In genomic region chr7:34233909-34234609, GRCm38 (mm10) we compare ENCODE assay signal across 1 mouse cellular context.
TF ChIP-seq lines count a peak whose summit lies in the region.

No protein-coding gene starts in this region.

TF ChIP-seq in myocyte, 11 proteins besides CTCF, POLR2A, EP300 and RAD21 (continued from another document):
- TF ChIP-seq REST (IDR thresholded peaks at IDR 0.05; ENCODE audit: insufficient read depth, insufficient read length) (no peak), USF1 (IDR thresholded peaks at IDR 0.05; ENCODE audit: low read depth) (no peak), POLR2AphosphoS2 (IDR thresholded peaks at IDR 0.05; ENCODE audit: insufficient read length, low read depth) (peak; percentile 99)
